Mouse (Mus musculus) C2C12 (cell line): ENCODE measurements at regions not wholly inside any gene's neighbourhood (a gene's known extent, or its start where the extent isn't known, plus 50 kb on each side); places are given as distances from the start of the nearest gene placed in this dataset.

ENCODE experiments used
- H3K27me3 ChIP-seq: one replicate; pipeline ENCODE4 v1.6.1; 2011; ENCODE audit not compliant: control insufficient read depth, insufficient read depth, insufficient read length
- H3K36me3 ChIP-seq: one replicate; pipeline ENCODE4 v1.6.1; 2011; ENCODE audit not compliant: control insufficient read depth, insufficient read depth
- H3K4me3 ChIP-seq: one replicate; pipeline ENCODE4 v1.5.1; 2011; ENCODE audit warnings: mild to moderate bottlenecking, control low read depth; ENCODE audit not compliant: poor library complexity, insufficient read depth, severe bottlenecking
- H3K79me2 ChIP-seq: one replicate; pipeline ENCODE4 v1.6.1; 2011; ENCODE audit not compliant: control insufficient read depth, insufficient read depth
- H3K79me3 ChIP-seq: one replicate; pipeline ENCODE4 v1.6.1; 2011; ENCODE audit warnings: low read depth, control low read depth
- H3ac ChIP-seq: one replicate; pipeline ENCODE3; 2011; ENCODE audit warnings: low read depth; ENCODE audit not compliant: control insufficient read depth, insufficient read length
- CEBPB ChIP-seq: IDR thresholded peaks from one replicate; pipeline ENCODE4 v1.6.1; 2011; ENCODE audit warnings: low read depth, mild to moderate bottlenecking, control low read depth, moderate library complexity
- CTCF ChIP-seq: IDR thresholded peaks from one replicate; pipeline ENCODE4 v1.5.1; 2011; ENCODE audit not compliant: control insufficient read depth, insufficient read depth, insufficient read length
- FOSL1 ChIP-seq: IDR thresholded peaks from one replicate; pipeline ENCODE4 v1.8.0; 2011; ENCODE audit warnings: mild to moderate bottlenecking, low read length; ENCODE audit not compliant: poor library complexity, insufficient read depth, severe bottlenecking
- MAX ChIP-seq: IDR thresholded peaks from one replicate; pipeline ENCODE4 v1.6.1; 2011; ENCODE audit warnings: mild to moderate bottlenecking, control low read depth
- MYOD1 ChIP-seq: IDR thresholded peaks from one replicate; pipeline ENCODE4 v1.6.1; 2011; ENCODE audit warnings: low read depth; ENCODE audit not compliant: control insufficient read depth, insufficient read length
- MYOG ChIP-seq: IDR thresholded peaks from one replicate; pipeline ENCODE4 v1.6.1; 2011; ENCODE audit not compliant: control insufficient read depth, insufficient read length; ENCODE audit errors: extremely low read depth
- USF1 ChIP-seq: IDR thresholded peaks from one replicate; pipeline ENCODE4 v1.6.1; 2011; ENCODE audit warnings: low read depth, mild to moderate bottlenecking, control low read depth, moderate library complexity

GRCm38 (mm10) chr13:82849037-82849436, 654.8 kb upstream of the Mef2c start:
- H3K27me3 ChIP-seq = no peaks in the 10 kb centered on the region
- no peaks in the 10 kb centered on the region for H3K79me2 ChIP-seq
- no peak for TF ChIP-seq MAX
- no peak for TF ChIP-seq USF1
- TF ChIP-seq MYOG = no peak
- TF ChIP-seq MYOD1 = no peak
- no peak for TF ChIP-seq FOSL1
- no peak for TF ChIP-seq CEBPB
- TF ChIP-seq CTCF = no peak
- no peaks in the 10 kb centered on the region for H3K36me3 ChIP-seq
- no peak overlapping the region for H3K4me3 ChIP-seq
- H3ac ChIP-seq = no peak overlapping the region
- no peaks in the 10 kb centered on the region for H3K79me3 ChIP-seq

- H3K36me3 ChIP-seq = no peaks in the 10 kb centered on the region
- H3K79me3 ChIP-seq = no peaks in the 10 kb centered on the region
- H3ac ChIP-seq = no peak overlapping the region
- no peaks in the 10 kb centered on the region for H3K79me2 ChIP-seq
- no peak for TF ChIP-seq MYOD1
- no peak for TF ChIP-seq MAX
- TF ChIP-seq USF1 = no peak
- no peaks in the 10 kb centered on the region for H3K27me3 ChIP-seq
- H3K4me3 ChIP-seq = no peak overlapping the region
Measured at GRCm38 (mm10) chr13:82869869-82870268, 634.0 kb upstream of the Mef2c start.

- no peaks in the 10 kb centered on the region for H3K79me2 ChIP-seq
- no peak for TF ChIP-seq MYOG
- no peak for TF ChIP-seq MYOD1
- TF ChIP-seq MAX = no peak
- no peak for TF ChIP-seq USF1
- no peak for TF ChIP-seq CTCF
- TF ChIP-seq FOSL1 = no peak
- no peak for TF ChIP-seq CEBPB
- H3K36me3 ChIP-seq = no peaks in the 10 kb centered on the region
- no peaks in the 10 kb centered on the region for H3K27me3 ChIP-seq
- H3ac ChIP-seq = no peak overlapping the region
- no peak overlapping the region for H3K4me3 ChIP-seq
- no peaks in the 10 kb centered on the region for H3K79me3 ChIP-seq
Measured at GRCm38 (mm10) chr13:82874091-82874490, 629.7 kb upstream of the Mef2c start.

- no peaks in the 10 kb centered on the region for H3K36me3 ChIP-seq
- no peaks in the 10 kb centered on the region for H3K79me2 ChIP-seq
- H3K4me3 ChIP-seq = no peak overlapping the region
- TF ChIP-seq USF1 (no peak), FOSL1 (no peak), MYOD1 (no peak), CTCF (no peak), MYOG (no peak), CEBPB (no peak)
- H3K79me3 ChIP-seq = no peaks in the 10 kb centered on the region
- no peak overlapping the region for H3ac ChIP-seq
- H3K27me3 ChIP-seq = no peaks in the 10 kb centered on the region
Measured at GRCm38 (mm10) chr13:82883368-82883767, 620.5 kb upstream of the Mef2c start.

GRCm38 (mm10) chr13:82888755-82889154, 615.1 kb upstream of the Mef2c start:
- TF ChIP-seq FOSL1 (no peak), MAX (no peak), CEBPB (no peak), USF1 (no peak), MYOD1 (no peak), MYOG (no peak), CTCF (no peak)
- Histone ChIP-seq H3K79me2 (no peaks in the 10 kb centered on the region), H3ac (no peak overlapping the region), H3K27me3 (no peaks in the 10 kb centered on the region), H3K36me3 (no peaks in the 10 kb centered on the region), H3K4me3 (no peak overlapping the region), H3K79me3 (no peaks in the 10 kb centered on the region)

- Histone ChIP-seq H3K79me3 (no peaks in the 10 kb centered on the region), H3K36me3 (no peaks in the 10 kb centered on the region), H3K4me3 (no peak overlapping the region), H3ac (no peak overlapping the region), H3K79me2 (no peaks in the 10 kb centered on the region), H3K27me3 (no peaks in the 10 kb centered on the region)
- TF ChIP-seq MYOG (no peak), FOSL1 (peak; percentile 17)
Measured at GRCm38 (mm10) chr13:82892731-82893130, 611.1 kb upstream of the Mef2c start.
